Mouse (Mus musculus) spleen, postnatal 10 days (tissue): ENCODE results near the gene Bach1.

Experiments
- DNase-seq, 2 experiments: peaks; one replicate each; pipeline ENCODE4 v3.0.0; 2021 to 2022; ENCODE audit warnings: low spot score in 2 of 2

Bach1 gene

DNA sequence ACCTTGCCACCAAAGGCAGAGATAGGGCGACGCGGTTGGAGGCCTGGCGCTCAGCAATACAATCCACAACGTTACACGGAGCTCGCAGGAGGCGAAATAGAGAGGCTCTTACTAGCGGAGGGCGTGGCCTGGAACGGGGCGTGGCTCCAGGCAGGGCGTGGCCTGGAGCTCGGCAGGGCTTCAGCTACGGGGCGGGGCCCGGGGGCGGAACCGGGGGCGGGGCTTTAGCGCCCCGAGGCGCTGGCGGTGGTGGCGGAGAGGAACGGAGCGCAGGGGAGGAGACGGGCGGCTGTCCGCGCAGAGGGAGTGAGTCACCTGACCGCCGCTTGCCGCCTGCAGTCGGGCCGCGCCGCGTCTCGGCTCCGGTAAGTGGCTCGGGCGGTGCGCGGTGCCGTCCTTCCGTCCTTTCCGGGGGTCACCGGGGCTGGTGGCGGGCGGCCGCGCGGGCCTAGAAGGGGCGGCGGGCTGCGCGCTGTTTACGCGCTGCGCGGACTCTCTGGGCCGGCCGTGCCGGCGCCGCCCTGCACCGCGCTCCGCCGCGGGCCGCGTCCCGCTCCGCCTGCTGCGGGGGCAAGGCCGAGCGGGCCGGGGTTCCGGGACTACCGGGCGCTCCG is at the start of gene Bach1:
Gene Bach1 (plus strand): TSS at position 254 of the 614 bp plus-strand sequence.
- DNase-seq = peak; percentile 97 to 99

DNA sequence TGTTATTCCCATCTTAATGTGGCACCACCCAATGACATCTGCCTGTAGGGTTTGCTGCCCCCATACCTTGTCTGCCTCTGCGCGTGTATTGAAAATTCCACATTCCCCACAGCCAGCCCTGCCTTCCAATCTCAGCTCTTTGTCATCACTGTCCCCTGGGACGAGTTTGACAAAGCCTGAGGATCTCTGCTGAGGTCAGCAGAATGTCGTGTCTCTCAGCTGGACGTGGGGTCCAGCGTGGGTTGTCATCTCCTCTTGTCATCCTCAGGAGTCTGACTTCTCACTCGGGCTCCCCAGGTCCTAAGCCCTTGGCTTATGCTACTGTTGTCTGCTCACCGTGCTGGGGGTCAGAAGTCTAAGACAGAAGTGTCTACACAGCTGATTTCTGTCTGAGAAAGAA is 46.4 kb upstream of the Bach1 start:
- no peak for DNase-seq

DNA sequence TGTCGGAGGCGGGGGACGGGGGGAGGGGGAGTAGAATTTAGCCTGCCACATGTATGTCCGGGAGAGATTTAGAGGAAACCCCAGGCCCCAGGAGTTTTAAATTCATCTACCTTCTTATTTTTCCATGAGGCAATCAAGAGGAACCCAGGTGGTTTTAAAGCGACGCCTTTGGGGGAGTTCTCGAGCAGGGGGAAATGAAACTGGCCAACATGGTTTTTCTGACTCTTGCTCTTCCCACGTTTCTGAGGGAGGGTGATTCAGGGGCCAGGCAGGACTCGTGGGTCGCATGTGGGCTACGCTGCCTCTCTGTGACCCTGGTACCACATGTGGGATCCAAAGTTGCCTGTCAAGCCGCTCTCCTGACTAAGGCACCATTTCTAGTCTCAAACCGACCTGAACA is 45.8 kb upstream of the Bach1 start:
- DNase-seq = no peak

DNA sequence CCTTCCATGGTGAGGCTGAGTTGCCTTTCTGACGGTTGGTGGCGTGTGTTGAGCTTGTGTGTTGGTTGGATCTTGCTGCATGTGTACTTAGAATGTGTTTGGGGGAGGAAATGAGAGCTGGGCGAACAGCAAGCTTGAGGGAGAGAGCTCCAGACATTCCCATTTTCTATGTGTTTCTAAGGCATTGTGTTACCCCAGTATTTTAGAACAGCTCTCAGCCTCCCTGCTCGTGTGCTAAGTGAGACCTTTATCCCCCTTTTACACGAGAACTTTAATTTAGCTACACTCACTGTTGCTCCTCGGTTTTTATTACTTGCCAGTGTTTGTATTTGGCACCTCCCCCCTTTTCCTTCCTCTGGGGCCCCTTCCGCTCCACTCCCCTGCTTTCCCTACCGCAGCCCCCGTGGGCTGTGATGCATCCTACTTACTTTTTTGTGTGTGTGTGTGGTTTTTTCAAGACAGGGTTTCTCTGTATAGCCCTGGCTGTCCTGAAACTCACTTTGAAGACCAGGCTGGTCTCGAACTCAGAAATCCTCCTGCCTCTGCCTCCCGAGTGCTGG is 44.6 kb upstream of the Bach1 start:
- no peak for DNase-seq

DNA sequence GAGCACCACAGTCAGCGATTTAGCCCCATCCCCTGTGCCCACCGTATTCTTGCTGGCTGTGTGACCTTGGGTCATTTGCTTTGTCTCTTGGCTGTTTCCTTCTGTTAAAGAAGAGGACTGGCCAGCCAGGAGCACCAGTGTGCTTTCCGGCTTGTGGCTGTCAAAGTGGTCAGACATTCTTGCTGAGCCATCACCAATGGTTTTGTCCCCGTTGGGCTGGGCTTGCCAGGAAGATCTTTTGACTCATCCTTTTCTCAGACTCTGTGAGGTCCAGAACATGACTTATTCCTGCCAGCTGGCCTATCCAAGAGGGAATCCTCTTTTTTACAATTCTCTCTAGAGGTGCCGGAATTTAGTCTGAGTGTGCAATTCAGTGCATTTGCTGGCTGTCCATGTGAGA is 43.7 kb upstream of the Bach1 start:
- no peak for DNase-seq

DNA sequence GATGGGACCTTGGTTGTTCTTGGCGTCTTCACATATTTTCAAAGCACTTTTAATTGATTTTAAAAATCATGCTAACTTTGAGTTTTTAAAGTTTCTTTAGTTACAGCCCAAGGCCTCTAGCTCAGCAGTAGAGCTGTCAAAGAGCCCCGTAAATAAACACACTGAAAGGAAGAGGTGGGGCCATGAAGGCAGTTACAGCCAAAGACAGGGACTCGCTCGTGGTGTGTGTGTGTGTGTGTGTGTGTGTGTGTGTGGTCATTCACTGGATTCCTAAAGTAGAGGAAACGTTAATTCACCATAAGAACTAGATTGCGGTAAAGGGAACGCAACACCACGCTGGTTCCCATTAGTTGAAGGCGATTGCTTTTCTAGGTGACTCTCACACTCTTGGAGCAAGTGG is 43.2 kb upstream of the Bach1 start:
- DNase-seq = no peak

DNA sequence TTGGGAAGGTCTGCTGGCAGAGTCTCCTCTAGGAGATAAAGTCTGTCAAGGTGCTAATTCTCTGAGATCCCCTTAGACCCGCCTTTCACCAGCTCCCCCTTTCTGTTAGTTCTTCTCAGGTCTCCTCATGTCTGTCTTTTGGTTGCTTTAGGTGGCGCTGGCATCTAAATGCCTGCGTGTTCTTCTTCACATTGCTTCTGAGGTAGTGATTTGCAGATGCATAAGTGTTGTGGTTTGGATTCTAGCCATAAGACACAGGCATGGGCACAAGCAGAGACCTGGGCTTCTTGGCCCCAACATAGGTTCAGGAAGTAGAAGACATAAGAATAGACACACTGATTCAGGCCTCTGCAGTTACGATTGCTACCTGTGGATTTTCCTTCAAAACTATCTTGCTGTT is 42.0 kb upstream of the Bach1 start:
- DNase-seq = no peak

DNA sequence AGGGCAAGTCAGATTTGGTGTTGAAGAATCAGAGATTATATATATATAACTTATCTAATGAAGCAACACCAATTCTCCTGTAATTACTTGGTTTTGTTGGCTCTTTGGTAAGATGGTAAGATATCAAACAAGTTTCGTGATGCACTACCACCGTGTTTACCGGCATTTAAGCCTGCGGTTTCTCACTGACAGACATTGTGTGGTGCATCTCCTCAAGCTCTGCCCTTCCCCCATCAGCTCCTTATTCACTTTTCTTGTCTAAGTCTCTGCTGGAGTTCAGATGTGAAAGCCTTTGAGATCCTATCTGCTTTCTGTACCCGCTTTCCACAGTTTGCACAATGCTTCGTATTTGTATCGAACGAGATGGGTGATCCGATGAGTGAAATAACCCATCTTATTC is 41.5 kb upstream of the Bach1 start:
- DNase-seq = no peak

DNA sequence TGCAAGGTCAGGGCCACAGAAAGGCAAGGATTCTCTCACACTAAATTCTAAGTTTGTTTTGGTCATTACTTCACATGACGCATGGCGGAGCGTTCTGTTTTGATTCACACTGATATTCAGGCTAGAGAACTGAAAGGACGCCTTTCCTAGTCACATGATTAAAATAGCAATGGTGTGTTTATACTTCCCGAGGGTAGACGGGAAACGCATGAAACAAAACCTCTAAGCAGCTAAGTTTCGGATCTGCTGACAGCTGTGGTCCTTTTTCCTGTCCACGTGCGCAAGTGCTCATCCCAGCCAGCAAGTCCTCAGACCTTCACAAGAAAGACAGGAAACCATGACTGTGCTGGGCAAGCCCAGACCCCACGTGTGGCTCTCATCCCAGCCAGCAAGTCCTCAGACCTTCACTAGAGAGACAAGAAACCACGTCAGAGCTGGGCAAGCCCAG is 37.7 kb upstream of the Bach1 start:
- DNase-seq = peak in 1 of 2 experiments; percentile 24

DNA sequence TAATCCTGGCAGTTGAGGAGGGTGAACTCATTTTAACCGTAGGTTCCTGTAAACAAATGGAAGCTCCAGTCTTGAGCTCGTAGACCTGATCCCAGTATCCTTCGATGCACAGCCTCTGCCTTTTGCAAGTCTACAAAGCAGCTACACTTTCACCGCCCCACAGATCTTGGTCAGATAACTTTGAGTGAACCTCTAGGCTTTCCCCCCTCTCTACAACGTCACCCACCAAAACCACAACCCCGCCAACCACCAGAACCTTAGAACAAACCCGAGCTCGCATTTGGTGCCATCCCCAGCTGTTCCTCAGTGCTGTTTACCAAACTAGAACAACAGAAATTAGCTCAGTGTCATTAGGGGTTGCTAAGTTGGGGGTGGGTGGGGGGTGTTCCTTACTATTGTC is 37.1 kb upstream of the Bach1 start:
- DNase-seq = no peak

DNA sequence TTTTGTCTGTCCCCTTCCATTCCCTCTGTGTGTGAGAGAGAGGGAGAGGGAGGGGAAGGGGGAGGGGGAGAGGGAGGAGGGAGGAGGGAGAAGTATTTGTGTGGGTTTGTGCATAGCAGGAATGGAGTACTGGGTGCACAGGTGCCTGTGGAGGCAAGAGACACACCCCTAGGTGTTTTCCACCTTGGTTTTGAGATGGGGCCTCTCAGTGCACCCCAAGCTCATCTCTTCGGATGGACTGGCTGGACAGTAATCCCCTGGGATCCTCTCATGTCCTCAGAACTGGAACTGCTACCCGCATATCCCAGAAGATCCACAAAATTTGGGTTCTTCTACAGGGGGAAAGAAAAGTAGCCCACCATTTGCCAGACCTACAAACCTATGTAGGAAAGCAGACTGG is 36.2 kb upstream of the Bach1 start:
- no peak for DNase-seq

DNA sequence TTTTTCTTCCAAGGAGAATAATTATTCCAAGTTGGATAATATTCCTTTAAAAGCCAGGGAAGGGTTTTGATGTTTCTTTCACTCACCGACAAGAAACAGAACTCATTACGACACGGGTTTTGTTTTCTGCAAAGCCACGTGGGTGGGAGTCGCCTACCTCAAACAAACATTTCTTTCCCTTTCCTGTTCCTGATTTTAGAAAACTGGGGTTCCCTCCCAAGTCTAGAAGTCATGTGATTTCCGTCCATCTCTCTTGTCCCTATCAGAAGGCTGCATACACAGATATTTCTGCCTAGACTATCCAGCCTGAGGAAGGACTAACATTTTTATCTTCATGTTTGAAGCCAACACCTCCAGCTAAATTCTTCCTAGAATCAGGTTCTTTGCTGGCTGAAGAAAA is 34.9 kb upstream of the Bach1 start:
- DNase-seq = no peak

DNA sequence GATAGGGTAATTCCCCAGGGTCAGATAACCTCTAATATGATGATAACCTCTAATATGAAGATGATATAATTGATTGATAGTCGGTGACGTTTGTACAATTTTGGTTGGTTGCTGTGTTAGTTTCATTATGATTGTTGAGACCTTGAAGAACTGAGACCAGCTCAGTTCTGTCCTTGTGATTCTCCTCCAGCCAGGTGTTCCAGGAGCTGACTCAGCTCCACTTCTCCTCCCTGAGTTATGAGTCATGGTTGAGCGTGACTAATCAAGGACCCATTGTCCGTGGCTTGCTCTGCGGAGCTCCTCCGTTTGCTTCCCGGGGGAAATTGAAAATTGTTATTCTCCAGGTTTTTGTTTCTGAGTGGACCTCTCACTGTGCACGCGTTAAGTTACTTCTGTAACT is 33.5 kb upstream of the Bach1 start:
- DNase-seq = no peak

DNA sequence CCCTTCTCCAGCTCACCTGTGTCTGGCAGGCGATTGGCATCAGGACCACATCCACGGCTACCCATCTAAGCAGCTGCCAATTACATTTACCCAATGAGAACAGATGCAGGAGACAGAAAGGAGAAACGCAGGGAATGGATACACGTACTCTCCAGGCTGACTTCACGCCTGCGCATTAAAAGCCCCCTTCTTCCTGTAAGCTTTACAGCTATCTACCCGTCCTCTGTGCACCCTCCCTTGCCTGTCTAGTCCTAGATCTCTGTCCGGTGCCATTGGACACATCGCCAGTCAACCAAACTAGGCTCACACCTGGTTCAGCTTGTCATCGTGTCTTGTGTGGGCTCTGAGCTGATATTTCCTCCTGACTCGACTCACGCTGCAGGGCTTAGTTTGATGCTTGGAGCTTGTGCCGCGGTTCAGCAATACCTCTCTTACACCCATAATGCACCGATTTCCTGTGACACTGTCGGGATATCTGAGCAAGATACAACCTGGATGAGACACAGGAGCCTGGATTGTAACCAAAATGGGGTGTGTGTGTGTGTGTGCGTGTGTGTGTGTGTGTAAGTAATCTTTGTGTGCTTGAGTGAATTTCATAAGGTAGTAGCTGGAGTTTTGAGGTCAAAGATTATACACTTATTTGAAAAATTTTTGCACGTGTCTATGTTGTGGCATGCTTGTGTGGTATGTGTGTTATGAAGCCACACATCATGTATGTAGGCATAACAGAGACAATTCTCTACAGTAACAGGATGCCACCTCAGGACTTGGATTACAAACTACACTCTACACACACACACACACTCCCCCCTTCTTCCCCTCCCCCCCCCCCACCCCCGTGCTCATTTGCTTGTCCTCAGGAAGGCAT is 32.8 kb upstream of the Bach1 start:
- no peak for DNase-seq

DNA sequence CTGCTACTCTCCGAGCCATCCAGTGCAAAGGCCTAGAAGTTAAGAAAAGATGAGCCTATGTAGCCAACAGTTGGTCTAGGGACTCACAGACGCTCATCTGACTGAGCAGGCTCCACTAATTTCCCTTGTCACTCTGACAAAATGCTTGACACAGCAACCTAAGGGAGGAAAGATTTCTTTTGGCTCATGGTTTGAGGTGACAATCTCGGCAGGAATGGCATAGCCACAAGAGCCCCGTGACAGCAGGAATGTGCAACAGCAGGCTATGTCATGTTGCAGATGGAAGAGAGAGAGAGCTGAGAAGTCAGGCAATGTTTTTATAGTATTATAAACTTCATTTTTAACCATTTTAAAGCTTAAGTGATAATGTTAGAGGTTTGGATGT is 32.1 kb upstream of the Bach1 start:
- DNase-seq = no peak

DNA sequence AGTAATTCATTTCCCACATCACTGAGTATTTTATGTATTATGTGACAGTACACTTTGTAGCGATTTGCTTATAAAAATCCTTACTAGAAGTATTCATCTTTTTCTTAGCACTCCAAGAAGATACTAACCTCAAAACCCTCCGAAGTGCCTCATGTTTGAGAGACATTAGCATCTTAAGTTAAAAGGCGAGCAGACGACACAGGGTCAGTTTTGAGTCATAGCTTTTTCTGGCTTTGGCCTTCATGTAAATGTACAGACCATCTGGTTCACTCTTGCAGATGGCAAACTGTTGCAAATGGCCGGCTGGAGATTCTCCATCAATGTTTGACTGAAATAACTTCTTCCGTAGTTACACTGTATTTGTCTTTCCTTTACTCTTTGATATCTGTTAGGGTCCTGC is 30.7 kb upstream of the Bach1 start:
- DNase-seq = no peak

DNA sequence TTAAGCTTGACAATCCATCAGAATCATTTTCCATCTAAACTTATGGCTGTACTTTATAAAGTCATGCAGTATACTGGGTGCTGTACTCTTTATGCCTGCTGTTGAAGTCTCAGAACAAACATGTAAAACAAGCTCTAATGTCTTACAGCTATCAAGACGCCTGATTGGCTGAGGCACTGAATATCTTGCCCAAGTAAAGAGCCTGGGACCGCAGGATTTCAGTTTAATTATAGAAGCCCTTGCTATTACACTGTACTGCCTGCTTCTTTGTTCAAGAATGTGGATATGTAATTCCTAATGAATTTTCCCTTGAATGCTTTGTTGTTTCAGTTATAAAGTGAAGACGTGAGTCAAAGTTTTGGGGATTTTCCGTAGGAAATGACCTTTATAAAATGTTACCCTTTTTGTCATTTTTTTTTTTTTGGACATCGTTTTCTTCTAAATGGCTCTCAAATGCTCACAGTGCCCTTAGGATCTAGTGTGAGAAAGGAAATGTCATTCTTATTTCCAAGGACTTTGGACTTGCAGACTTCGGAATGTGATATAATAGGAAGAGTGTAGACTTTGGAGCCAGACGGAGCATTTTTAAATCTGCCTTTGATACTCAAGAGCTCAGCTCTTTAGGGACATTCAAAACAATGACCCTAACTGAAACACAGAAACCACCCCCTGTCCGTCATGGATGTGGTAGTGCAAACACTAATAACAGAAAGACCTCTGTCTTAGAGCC is 28.5 kb upstream of the Bach1 start:
- no peak for DNase-seq

DNA sequence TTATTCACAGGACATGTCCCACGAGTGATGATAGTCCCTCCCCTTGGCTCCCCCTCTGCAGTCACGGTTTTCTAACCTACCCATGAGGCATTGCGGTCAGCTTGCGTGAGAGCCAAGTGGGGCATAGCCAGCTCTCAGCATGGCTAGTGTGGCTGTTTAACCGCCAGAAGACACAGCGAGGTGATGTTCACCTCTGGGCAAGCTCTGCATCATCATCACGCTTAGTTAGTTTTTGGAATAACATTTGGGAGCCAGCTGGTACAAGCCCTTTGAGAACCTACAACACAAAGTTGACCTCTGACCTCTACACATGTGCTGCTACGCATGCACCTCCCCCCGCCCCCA is 28.0 kb upstream of the Bach1 start:
- no peak for DNase-seq

DNA sequence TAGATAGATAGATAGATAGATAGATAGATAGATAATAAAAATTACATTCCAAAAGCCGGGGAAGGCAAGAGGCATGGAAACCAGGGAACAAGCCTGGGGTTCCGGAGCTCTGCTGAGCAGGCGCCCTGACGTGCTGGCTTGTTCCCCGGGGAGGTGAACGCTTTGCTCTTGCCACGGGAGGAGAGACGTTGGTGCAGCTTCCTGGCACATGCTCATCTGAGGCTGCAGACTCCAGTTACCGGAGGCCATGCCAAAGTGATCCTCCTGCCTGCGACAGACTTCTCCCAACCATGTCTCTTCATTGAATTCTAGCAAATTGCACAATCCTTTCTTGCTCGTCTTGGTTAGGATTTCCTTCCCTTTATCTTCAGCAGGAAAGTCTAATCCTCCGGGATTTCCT is 27.4 kb upstream of the Bach1 start:
- DNase-seq = no peak

DNA sequence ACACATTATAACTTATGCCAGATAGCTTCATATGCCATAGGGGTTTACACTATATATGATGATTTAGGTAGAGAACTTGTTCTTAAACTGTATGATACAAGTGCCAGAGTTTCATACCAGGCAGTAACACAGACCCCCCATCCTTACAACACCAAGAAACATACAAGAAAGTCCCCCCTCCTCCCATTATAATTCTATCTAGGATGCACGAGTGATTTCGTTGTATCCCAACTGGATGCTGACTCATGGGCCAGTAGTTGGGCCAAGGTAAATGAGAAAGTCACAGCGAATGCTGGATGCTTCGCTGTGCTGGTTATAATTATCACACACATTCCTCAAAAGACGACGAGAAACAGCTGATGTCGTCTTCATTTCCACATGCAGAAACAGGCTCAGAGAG is 25.6 kb upstream of the Bach1 start:
- DNase-seq = no peak

DNA sequence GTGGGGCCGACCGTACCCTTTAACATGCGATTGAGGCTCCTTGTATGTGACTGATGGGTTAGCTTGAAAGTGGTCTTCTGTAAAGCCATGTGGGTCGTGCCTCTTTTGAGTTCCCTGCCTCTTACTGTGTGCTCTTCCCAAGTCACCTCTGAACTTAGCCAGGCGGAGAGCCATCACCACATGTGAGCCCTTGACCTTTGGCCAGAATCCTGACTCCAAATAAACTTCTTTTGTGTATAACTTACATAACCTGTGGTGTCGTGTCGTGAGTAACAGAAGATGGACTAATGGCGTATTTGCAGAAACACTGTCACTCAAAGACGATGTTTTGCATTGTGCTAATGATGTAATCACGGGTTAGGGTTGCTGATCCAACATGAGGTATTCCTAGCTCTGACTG is 22.6 kb upstream of the Bach1 start:
- DNase-seq = no peak

DNA sequence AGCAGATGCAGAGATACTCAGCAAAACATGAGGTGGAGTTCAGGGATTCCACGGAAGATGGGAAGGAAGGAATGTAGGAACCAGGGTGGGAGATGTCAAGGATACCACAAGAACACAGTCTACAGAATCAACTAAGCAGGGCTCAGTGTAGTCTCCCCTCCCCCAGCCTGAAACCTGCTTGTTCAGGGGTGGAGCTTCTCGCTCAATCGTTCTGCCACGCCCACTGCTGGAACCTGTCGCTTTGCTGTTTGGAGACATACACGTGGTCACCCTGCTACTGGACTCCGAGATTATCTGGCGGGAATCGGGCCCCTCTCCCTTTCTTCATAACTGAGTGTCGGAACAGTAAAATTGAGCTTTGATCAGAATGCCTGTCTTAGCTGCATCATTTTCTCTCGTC is 20.1 kb upstream of the Bach1 start:
- DNase-seq = no peak
